Mouse (Mus musculus) brain, adult 2 months (tissue): Measurements from ENCODE around the gene Rexo5.

Experiments
- DNase-seq: peaks from one replicate; pipeline ENCODE4 v3.0.0; 2011; ENCODE audit warnings: low read depth, low spot score

Gene Rexo5

GRCm38 (mm10) chr7:119793586-119794250 is at the start of gene Rexo5, which contains the start of gene Eri2:
Gene Rexo5 (plus strand): TSS chr7:119794006.
Gene Eri2 (minus strand): TSS chr7:119794058.
- DNase-seq = peak; percentile 72

GRCm38 (mm10) chr7:119744321-119744720 is 49.5 kb upstream of the Rexo5 start:
- no peak for DNase-seq

- DNase-seq = no peak
These were observed 47.9 kb upstream of the Rexo5 start for GRCm38 (mm10) chr7:119745869-119746268.

GRCm38 (mm10) chr7:119748761-119749160 is 45.0 kb upstream of the Rexo5 start:
- no peak for DNase-seq

GRCm38 (mm10) chr7:119749942-119750341 is 43.9 kb upstream of the Rexo5 start:
- DNase-seq = no peak

- no peak for DNase-seq
These were observed 40.1 kb upstream of the Rexo5 start for GRCm38 (mm10) chr7:119753696-119754095.

- no peak for DNase-seq
These were observed 33.3 kb upstream of the Rexo5 start, which contains the start of gene Acsm3 for GRCm38 (mm10) chr7:119760527-119760951. Gene Acsm3 (plus strand): TSS chr7:119760923.

- no peak for DNase-seq
These were observed 31.6 kb upstream of the Rexo5 start for GRCm38 (mm10) chr7:119762166-119762697.

GRCm38 (mm10) chr7:119764377-119764776 is 29.4 kb upstream of the Rexo5 start:
- no peak for DNase-seq

- DNase-seq = no peak
These were observed 26.8 kb upstream of the Rexo5 start for GRCm38 (mm10) chr7:119766996-119767395.

GRCm38 (mm10) chr7:119769895-119770294 is 23.9 kb upstream of the Rexo5 start:
- DNase-seq = no peak

- DNase-seq = peak; percentile 19
These were observed 10.4 kb upstream of the Rexo5 start for GRCm38 (mm10) chr7:119783453-119783852.

- no peak for DNase-seq
These were observed 8.9 kb upstream of the Rexo5 start for GRCm38 (mm10) chr7:119784908-119785307.

GRCm38 (mm10) chr7:119789024-119789423 is 4.8 kb upstream of the Rexo5 start:
- no peak for DNase-seq

- DNase-seq = no peak
These were observed 439 bp downstream of the Rexo5 start for GRCm38 (mm10) chr7:119794251-119794638.

GRCm38 (mm10) chr7:119795311-119795710 is 1.5 kb downstream of the Rexo5 start:
- no peak for DNase-seq

GRCm38 (mm10) chr7:119800488-119800887 is 6.7 kb downstream of the Rexo5 start:
- no peak for DNase-seq

- no peak for DNase-seq
These were observed 7.2 kb downstream of the Rexo5 start for GRCm38 (mm10) chr7:119800991-119801390.

GRCm38 (mm10) chr7:119807396-119807795 is 13.6 kb downstream of the Rexo5 start:
- no peak for DNase-seq

- DNase-seq = no peak
These were observed 14.9 kb downstream of the Rexo5 start for GRCm38 (mm10) chr7:119808723-119809122.

- DNase-seq = no peak
These were observed 41.6 kb downstream of the Rexo5 start for GRCm38 (mm10) chr7:119835371-119835770.

GRCm38 (mm10) chr7:119835996-119836777 is 42.4 kb downstream of the Rexo5 start:
- DNase-seq = no peak
